Mouse (Mus musculus) kidney, embryonic 16.5 days (tissue): ENCODE measurements around the gene Spint2. TPM values are rescaled to one million over a fixed set of nuclear protein-coding genes. Genes with fewer than 3 reads are reported as not detected.

ENCODE experiments used
- ATAC-seq: fragments of 200-750 bp; cut with Nextera tagmentation; 2 replicates; pipeline ENCODE4 v1.8.0; 2017; ENCODE audit warnings: moderate TSS enrichment; ENCODE audit not compliant: low FRiP score, low TSS enrichment
- H3K27ac ChIP-seq: fragments of 300-500 bp; sonication (generic); 2 replicates; pipeline ENCODE4 v1.5.1; 2014; ENCODE audit warnings: low read length
- H3K27me3 ChIP-seq: fragments of 300-500 bp; sonication (generic); 2 replicates; pipeline ENCODE4 v1.6.1; 2014; ENCODE audit warnings: low read length, control low read depth, mixed read lengths; ENCODE audit not compliant: insufficient read depth
- H3K36me3 ChIP-seq: fragments of 300-500 bp; sonication (generic); 2 replicates; pipeline ENCODE4 v1.6.1; 2014; ENCODE audit warnings: low read length, control low read depth, mixed read lengths; ENCODE audit not compliant: insufficient read depth
- H3K4me1 ChIP-seq: fragments of 300-500 bp; sonication (generic); 2 replicates; pipeline ENCODE4 v1.6.1; 2014; ENCODE audit warnings: low read length, control low read depth, mixed read lengths; ENCODE audit not compliant: insufficient read depth
- H3K4me2 ChIP-seq: fragments of 300-500 bp; sonication (generic); replicated peaks from 2 replicates; pipeline ENCODE4 v1.6.1; 2014; ENCODE audit warnings: low read depth, low read length
- H3K4me3 ChIP-seq: fragments of 300-500 bp; sonication (generic); 2 replicates; pipeline ENCODE4 v1.5.1; 2014; ENCODE audit warnings: mild to moderate bottlenecking, low read length
- H3K9ac ChIP-seq: fragments of 300-500 bp; sonication (generic); replicated peaks from 2 replicates; pipeline ENCODE4 v1.6.1; 2014; ENCODE audit warnings: low read length
- H3K9me3 ChIP-seq: fragments of 300-500 bp; sonication (generic); 2 replicates; pipeline ENCODE4 v1.6.1; 2016; ENCODE audit warnings: low read length, control low read depth
- WGBS: fragments of 180-500 bp; shearing (Covaris S2); extraction: QIAGEN DNeasy Blood & Tissue Kit; methylation state at CpG from one replicate; pipeline ENCODE4 v1.1.7; 2014; 5-methylcytosine and 5-hydroxymethylcytosine counted together
- polyA plus RNA-seq: library from polyadenylated mRNA; unstranded; fragments of >200 nt; fragmentation: Nextera tagmentation; extraction: Ambion mirVana; gene quantifications from 2 replicates; pipeline ENCODE4 v1.2.1, GENCODE M21; 2015

Spint2 gene
- polyA plus RNA-seq, 1 experiment from 2014 or later: 295 TPM

DNA sequence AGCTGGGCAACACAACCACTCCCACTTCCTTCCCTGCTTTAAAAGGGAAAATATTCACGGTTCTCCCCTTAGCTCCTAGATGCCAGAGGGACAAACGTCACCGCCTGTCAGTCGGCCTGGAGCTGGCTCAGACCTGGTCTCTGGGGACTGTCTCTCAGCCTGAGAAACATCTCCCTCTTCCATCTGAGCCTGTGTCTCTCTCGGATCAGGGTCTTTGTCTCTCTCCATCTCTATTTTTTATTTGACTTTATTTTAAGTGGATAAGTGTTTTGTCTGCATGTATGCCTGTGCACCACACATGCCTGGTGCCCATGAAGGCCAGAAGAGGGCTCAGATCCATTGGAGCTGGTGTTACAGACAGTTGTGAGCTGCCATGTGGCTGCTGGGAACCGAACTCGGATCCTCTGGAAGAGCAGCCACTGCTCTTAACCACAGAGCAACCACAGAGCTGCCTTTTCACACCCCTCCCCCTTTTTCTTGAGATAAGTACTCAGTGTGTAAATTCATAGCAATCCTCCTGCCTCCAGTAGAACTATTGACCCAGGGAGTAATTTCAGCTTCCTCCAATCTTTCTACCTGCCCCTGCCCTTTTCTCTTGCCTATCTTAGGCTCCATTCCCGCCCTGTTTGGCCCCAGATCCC, 10.9 kb upstream of the Spint2 start:
- no peak overlapping the region for H3K9ac ChIP-seq
- H3K4me1 ChIP-seq: peaks cover 53% of the 10 kb centered on the region
- H3K4me2 ChIP-seq: peak overlapping the region; percentile 20; the same call in 1 of the 2 replicates

GRCm38 (mm10) chr7:29291616-29292457, 10.1 kb upstream of the Spint2 start:
- 10% methylated on average over 5 of the region's 7 CpGs for WGBS
- H3K4me3 ChIP-seq: peak overlapping the region; percentile 14; the same call in 1 of the 2 replicates
- peak; percentile 18 for ATAC-seq

More for the DNA sequence above, 10.9 kb upstream of the Spint2 start:
- no peak for ATAC-seq
- Histone ChIP-seq H3K4me3 (no peak overlapping the region), H3K27ac (peak overlapping the region; percentile 80), H3K27me3 (0 out of 2 replicates have a peak, but pooled peaks cover 5% of the 10 kb centered on the region), H3K9me3 (no peaks in the 10 kb centered on the region), H3K36me3 (no peaks in the 10 kb centered on the region)
- 16% methylated on average over 8 of the region's 8 CpGs for WGBS

GRCm38 (mm10) chr7:29290691-29291485, 9.2 kb upstream of the Spint2 start:
- Histone ChIP-seq H3K4me1 (peaks cover 53% of the 10 kb centered on the region), H3K4me3 (peak overlapping the region; percentile 9), H3K27me3 (0 out of 2 replicates have a peak, but pooled peaks cover 5% of the 10 kb centered on the region), H3K9me3 (no peaks in the 10 kb centered on the region), H3K9ac (peak overlapping the region; percentile 55), H3K4me2 (peak overlapping the region; percentile 92), H3K36me3 (no peaks in the 10 kb centered on the region), H3K27ac (peak overlapping the region; percentile 81)
- 26% methylated on average over 11 of the region's 11 CpGs for WGBS
- ATAC-seq: no peak

More at GRCm38 (mm10) chr7:29291616-29292457, 10.1 kb upstream of the Spint2 start:
- H3K4me2 ChIP-seq: peak overlapping the region; percentile 92
- no peaks in the 10 kb centered on the region for H3K36me3 ChIP-seq
- H3K4me1 ChIP-seq: peaks cover 53% of the 10 kb centered on the region
- 0 out of 2 replicates have a peak, but pooled peaks cover 5% of the 10 kb centered on the region for H3K27me3 ChIP-seq
- H3K9me3 ChIP-seq: no peaks in the 10 kb centered on the region
- H3K9ac ChIP-seq: peak overlapping the region; percentile 55
- peak overlapping the region; percentile 81 for H3K27ac ChIP-seq

DNA sequence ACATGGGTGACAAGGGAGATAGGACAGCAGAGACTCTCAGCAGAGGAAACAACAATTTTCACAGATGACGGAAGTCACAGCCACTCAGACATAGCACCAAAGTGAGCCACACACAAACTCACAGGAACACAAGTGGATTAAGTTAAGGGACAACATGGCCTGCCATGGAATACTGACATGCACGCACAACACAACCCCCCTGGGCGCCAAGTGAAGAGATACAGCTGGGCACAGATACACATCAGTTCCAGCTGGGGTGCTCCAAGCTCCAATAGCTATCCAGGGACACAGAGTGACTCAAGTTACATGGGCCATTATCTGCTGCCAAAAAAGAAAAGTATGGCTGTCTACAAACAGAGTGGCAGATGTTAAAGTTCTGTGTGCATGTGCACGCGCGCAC, 8.1 kb upstream of the Spint2 start:
- peaks cover 5% of the 10 kb centered on the region; the same call in 1 of the 2 replicates for H3K27me3 ChIP-seq
- peak overlapping the region; percentile 81 for H3K27ac ChIP-seq
- H3K4me3 ChIP-seq: peak overlapping the region; percentile 62
- peaks cover 53% of the 10 kb centered on the region for H3K4me1 ChIP-seq
- H3K9me3 ChIP-seq: no peaks in the 10 kb centered on the region
- ATAC-seq: no peak
- WGBS: 45% methylated on average over 6 of the region's 6 CpGs
- no peaks in the 10 kb centered on the region for H3K36me3 ChIP-seq
- peak overlapping the region; percentile 63 for H3K9ac ChIP-seq
- peak overlapping the region; percentile 92 for H3K4me2 ChIP-seq

GRCm38 (mm10) chr7:29288942-29289638, 7.4 kb upstream of the Spint2 start, which contains the start of gene Ppp1r14a:
Ppp1r14a (plus strand) TSS chr7:29289308.
- peak within 1 kb of the TSS; percentile 81 for H3K27ac ChIP-seq
- H3K27me3 ChIP-seq: peaks cover 3% of the 10 kb centered on the region; the same call in 1 of the 2 replicates
- H3K4me1 ChIP-seq: peaks cover 53% of the 10 kb centered on the region
- peak; percentile 12; the same call in 1 of the 2 replicates for ATAC-seq
- no peaks in the 10 kb centered on the region for H3K36me3 ChIP-seq
- H3K9me3 ChIP-seq: no peaks in the 10 kb centered on the region
- H3K4me2 ChIP-seq: peak within 1 kb of the TSS; percentile 92
- peak within 1 kb of the TSS; percentile 63 for H3K9ac ChIP-seq
- WGBS: under 1% methylated on average over 58 of the region's 59 CpGs
- H3K4me3 ChIP-seq: peak within 1 kb of the TSS; percentile 62

DNA sequence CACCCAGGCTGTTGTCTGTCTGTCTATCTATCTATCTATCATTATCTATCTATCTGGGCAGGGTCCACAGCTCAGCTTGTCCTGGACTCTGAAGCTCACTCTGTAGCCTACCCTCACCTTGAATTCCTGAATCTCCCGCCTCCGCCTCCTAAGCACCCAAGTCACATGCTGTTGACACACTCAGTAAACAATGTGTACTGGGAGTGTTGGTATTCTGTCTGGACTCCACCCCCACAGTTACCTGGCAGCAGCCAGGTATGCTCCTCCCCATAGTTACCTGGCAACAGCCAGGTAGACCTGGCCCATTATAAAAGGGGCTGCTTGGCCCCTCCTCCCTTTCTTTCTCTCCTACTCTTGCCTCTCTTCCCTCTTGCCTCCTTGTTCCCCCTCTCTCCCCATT, 6.4 kb upstream of the Spint2 start:
- H3K4me3 ChIP-seq: no peak overlapping the region
- no peak overlapping the region for H3K27ac ChIP-seq
- 88% methylated on average over 2 of the region's 2 CpGs for WGBS
- no peaks in the 10 kb centered on the region for H3K9me3 ChIP-seq
- no peak overlapping the region for H3K9ac ChIP-seq
- peaks cover 44% of the 10 kb centered on the region for H3K4me1 ChIP-seq
- no peak overlapping the region for H3K4me2 ChIP-seq
- H3K27me3 ChIP-seq: peaks cover 3% of the 10 kb centered on the region; the same call in 1 of the 2 replicates
- no peaks in the 10 kb centered on the region for H3K36me3 ChIP-seq
- no peak for ATAC-seq

- H3K36me3 ChIP-seq: no peaks in the 10 kb centered on the region
- H3K27me3 ChIP-seq: peaks cover 3% of the 10 kb centered on the region
- no peak overlapping the region for H3K4me3 ChIP-seq
- H3K9me3 ChIP-seq: no peaks in the 10 kb centered on the region
- H3K27ac ChIP-seq: no peak overlapping the region
- H3K9ac ChIP-seq: no peak overlapping the region
- peaks cover 38% of the 10 kb centered on the region for H3K4me1 ChIP-seq
- no peak for ATAC-seq
- H3K4me2 ChIP-seq: no peak overlapping the region
- 87% methylated on average over 7 of the region's 7 CpGs for WGBS
Measured at GRCm38 (mm10) chr7:29287481-29287880, 5.8 kb upstream of the Spint2 start.

- 92% methylated on average over 6 of the region's 6 CpGs for WGBS
- Histone ChIP-seq H3K27me3 (peaks cover 27% of the 10 kb centered on the region), H3K27ac (no peak overlapping the region), H3K4me2 (no peak overlapping the region), H3K4me3 (no peak overlapping the region), H3K4me1 (peaks cover 25% of the 10 kb centered on the region), H3K9me3 (no peaks in the 10 kb centered on the region), H3K36me3 (no peaks in the 10 kb centered on the region), H3K9ac (no peak overlapping the region)
- ATAC-seq: no peak
Measured at GRCm38 (mm10) chr7:29284523-29284922, 2.8 kb upstream of the Spint2 start.

- H3K27ac ChIP-seq: no peak overlapping the region
- H3K9ac ChIP-seq: no peak overlapping the region
- H3K4me1 ChIP-seq: peaks cover 18% of the 10 kb centered on the region; the same call in 1 of the 2 replicates
- no peak for ATAC-seq
- no peaks in the 10 kb centered on the region for H3K36me3 ChIP-seq
- no peak overlapping the region for H3K4me2 ChIP-seq
- H3K9me3 ChIP-seq: no peaks in the 10 kb centered on the region
- WGBS: 78% methylated on average over 4 of the region's 4 CpGs
- H3K27me3 ChIP-seq: peaks cover 27% of the 10 kb centered on the region
- H3K4me3 ChIP-seq: no peak overlapping the region
Measured at GRCm38 (mm10) chr7:29283876-29284275, 2.2 kb upstream of the Spint2 start.
